Mouse (Mus musculus) hindlimb bud, embryonic 11.5 days (tissue): ENCODE results near the gene Pnck.

Experiments used
- DNase-seq: peaks from one replicate; pipeline ENCODE4 v3.0.0-alpha.2; 2012; ENCODE audit warnings: low read depth, low spot score; ENCODE audit errors: extremely low spot score

Pnck gene

DNA sequence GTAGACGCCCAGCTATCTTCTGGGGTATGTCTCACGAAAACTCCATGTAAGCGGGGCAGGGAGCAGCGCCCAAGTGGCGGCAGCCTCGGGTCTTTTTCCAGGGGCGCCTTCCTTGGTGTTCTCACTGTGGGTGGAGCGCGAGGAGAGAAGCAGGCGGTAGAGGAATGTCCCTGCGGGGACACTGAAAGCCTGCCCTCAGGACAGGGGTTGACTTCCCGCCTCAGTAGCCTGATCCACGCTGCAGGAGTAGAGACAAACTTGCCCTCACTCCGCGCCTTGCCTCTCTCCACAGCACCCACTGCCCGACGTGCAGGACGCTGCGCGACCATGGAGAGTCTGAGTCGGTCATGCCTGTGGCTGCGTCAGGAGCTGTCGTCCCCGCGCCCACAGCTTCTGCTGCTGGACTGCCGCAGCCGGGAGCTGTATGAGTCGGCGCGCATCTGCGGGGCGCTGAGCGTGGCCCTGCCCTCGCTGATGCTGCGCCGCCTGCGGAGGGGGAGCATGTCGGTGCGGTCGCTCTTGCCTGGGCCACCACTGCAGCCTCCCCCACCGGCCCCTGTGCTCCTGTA lies 19.9 kb downstream of the Pnck start:
- no peak for DNase-seq

DNA sequence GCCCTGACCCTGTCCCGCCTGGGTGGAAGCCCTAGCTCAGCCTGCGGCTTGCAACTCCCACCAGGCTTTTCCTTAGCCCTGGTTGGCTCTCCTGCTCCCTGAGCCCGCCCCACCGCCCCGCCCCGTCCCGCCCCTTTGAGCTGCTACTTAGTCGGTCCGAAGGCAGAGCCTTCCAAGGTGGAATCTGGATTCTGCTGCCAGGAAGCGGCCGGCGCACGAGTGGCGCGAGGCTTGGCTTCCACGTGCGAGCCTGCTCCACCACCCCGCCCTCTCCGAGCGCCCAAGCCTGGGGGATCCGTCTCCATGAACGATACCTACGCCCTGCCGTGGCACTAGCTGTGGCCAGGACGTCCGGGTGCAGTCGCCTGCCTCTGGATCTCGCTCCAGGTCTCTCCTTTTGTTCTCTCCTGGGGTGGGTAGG lies 20.7 kb downstream of the Pnck start, which contains the start of gene Dusp9:
TSS of gene Dusp9 (plus strand) at position 165 of the 421 bp plus-strand sequence.
- DNase-seq, result no peak

GRCm38 (mm10) chrX:73637415-73637814 lies 22.5 kb downstream of the Pnck start:
- DNase-seq, result no peak

DNA sequence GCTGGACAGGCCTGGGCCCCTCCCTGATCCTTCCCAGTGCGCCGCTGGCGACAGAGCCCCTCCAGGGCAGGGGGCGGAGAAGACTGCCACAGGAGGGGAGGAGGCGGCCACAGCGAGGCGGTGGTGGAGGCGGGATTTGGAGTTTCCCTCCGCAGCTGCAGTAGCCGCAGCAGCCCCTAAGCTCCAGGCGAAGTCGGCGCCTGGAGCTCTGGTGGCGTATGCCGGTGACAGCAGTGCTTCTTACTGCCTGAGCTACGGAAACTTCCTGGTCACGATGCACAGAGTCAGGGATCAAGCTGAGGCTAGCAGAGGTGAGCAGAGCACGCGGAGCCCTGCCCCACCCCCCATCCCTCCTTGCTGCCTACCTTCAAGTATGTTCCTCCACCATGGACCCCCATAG lies 24.5 kb downstream of the Pnck start:
- no peak for DNase-seq

DNA sequence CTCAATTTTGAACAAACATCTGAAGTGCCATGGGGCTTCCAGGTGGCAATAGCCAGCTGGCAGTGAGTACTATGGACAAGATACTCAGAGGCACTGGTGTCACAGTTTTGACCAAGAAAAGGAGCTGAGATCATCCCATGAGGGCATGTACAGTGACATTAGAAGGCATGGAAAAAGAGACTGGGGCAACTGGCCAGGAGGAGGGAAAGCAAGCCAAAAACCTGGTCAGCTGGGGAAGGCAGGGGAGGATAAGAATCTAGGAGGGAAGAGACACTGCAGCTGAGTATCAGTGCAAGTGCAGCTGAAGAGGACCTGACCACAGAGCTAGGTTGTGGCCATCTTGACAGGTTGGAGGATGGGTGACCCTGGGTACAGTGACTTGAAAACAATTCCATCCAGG lies 32.9 kb downstream of the Pnck start:
- no peak for DNase-seq

- no peak for DNase-seq
Measured at GRCm38 (mm10) chrX:73619890-73620289, 40.0 kb downstream of the Pnck start.

DNA sequence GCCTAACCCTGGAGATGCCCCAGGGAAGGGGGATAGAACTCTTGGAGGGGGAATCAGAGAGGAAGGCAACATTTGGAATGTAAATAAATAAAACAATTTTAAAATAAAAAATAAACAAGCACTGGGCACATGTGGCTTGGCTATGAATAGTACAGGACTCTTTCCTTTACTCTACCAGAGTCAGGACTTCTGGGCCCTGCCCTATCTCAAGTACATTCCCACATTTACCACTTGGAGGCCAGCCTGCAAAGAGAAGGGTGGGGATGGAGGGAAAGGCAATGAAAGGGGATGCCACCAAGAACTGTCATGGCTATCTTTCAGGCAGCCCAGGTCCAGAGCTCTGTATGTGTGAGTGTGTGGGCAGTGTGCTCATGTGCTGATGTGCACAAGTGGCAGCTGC lies 40.5 kb downstream of the Pnck start:
- DNase-seq, result no peak

GRCm38 (mm10) chrX:73615876-73616275 lies 44.0 kb downstream of the Pnck start:
- no peak for DNase-seq

- no peak for DNase-seq
Measured at GRCm38 (mm10) chrX:73613665-73614064, 46.3 kb downstream of the Pnck start.
